Mouse (Mus musculus): ENCODE measurements around the gene Rps6kc1.

DNA sequence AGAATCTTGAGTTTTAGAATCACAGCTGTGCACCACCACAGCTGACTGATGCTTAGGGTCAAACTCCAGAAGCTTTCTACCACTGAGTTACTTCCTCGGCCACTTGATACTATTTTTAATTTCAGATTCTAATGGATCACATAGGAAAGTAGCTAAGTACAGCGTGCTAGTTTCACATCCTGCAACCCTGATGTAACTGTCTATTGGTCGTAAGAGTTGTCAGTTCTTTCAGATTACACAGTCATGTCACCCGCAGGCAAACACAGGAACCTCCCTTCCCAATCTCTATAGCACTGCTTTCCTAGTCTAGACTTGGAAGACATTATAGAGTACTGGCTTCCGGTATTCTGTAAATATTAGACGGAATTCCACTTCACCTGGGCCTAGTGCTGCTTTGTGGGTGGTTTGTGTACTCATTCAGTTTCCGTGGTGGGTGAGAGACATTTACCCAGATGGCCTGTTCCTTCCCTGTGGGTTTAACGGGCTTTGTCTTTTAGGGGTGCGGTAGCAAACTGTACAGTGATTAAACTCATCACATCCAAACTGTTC, 85.0 kb downstream of the Rps6kc1 start:
- TF ChIP-seq GATA1 (IDR thresholded peaks at IDR 0.05; ENCODE audit: low read length) (no peak), TAL1 (IDR thresholded peaks at IDR 0.05; ENCODE audit: low read length) (no peak)

All from erythroblast, embryonic 14.5 days (primary cell).